8 mouse cellular contexts compared by ENCODE assay signal in genomic region chr16:97312960-97313686, GRCm38 (mm10). TPM values are rescaled to one million over a fixed set of nuclear protein-coding genes. Genes with fewer than 3 reads are reported as not detected.
DNase-seq lines count a peak whose midpoint lies in the region; ATAC-seq and TF ChIP-seq lines count a peak whose summit lies in the region.

No protein-coding gene starts in this region.

- H3K4me1 ChIP-seq in MEL (ENCODE audit: control insufficient read depth in 1 of 2, insufficient read depth in 2 of 2, low read length in 2 of 2): 0 out of 4 replicates have a peak, but pooled peaks cover 0 to 9% of the 10 kb centered on the region in 2 experiments
- H3K4me1 ChIP-seq in forebrain, embryonic 16.5 days (replicated peaks; ENCODE audit: control insufficient read depth, insufficient read depth, low read length): 0 out of 2 replicates have a peak, but pooled peaks cover 2% of the 10 kb centered on the region
- H3K4me1 ChIP-seq in hindbrain, embryonic 12.5 days: peaks cover 3% of the 10 kb centered on the region
- H3K4me1 ChIP-seq in lung, embryonic 15.5 days: no peaks in the 10 kb centered on the region

- H3K36me3 ChIP-seq in MEL (ENCODE audit: control insufficient read depth in 1 of 2, insufficient read depth in 2 of 2, low read length in 2 of 2): peaks cover 0 to 6% of the 10 kb centered on the region in 2 experiments; a peak in 2 of 4 replicates
- no peaks in the 10 kb centered on the region for H3K36me3 ChIP-seq in forebrain, embryonic 16.5 days (ENCODE audit: control insufficient read depth, insufficient read depth)
- H3K36me3 ChIP-seq in hindbrain, embryonic 12.5 days: no peaks in the 10 kb centered on the region
- H3K36me3 ChIP-seq in lung, embryonic 15.5 days: no peaks in the 10 kb centered on the region

- no peak overlapping the region for H3K27ac ChIP-seq in MEL (ENCODE audit: control insufficient read depth, low read depth, low read length)
- H3K27ac ChIP-seq in forebrain, embryonic 16.5 days (ENCODE audit: low read length): no peak overlapping the region
- no peak overlapping the region for H3K27ac ChIP-seq in hindbrain, embryonic 12.5 days
- no peak overlapping the region for H3K27ac ChIP-seq in lung, embryonic 15.5 days

- H3K9me3 ChIP-seq in MEL (replicated peaks; ENCODE audit: insufficient read depth, low read length): no peaks in the 10 kb centered on the region
- H3K9me3 ChIP-seq in forebrain, embryonic 16.5 days (ENCODE audit: control insufficient read depth, low read length): no peaks in the 10 kb centered on the region
- H3K9me3 ChIP-seq in hindbrain, embryonic 12.5 days (replicated peaks): no peaks in the 10 kb centered on the region
- H3K9me3 ChIP-seq in lung, embryonic 15.5 days: no peaks in the 10 kb centered on the region

- H3K27me3 ChIP-seq in MEL (ENCODE audit: control insufficient read depth in 1 of 2, insufficient read depth in 2 of 2, low read length in 2 of 2): 0 out of 4 replicates have a peak, but pooled peaks cover 0 to 2% of the 10 kb centered on the region in 2 experiments
- no peaks in the 10 kb centered on the region for H3K27me3 ChIP-seq in forebrain, embryonic 16.5 days (replicated peaks; ENCODE audit: control insufficient read depth, insufficient read depth, low read length)
- no peaks in the 10 kb centered on the region for H3K27me3 ChIP-seq in hindbrain, embryonic 12.5 days
- H3K27me3 ChIP-seq in lung, embryonic 15.5 days: no peaks in the 10 kb centered on the region

- peak; percentile 62 for DNase-seq in MEL (ENCODE audit: low read depth, low spot score)
- DNase-seq in c-Kit-positive CD71-negative TER-119-negative erythroid progenitor cells, embryonic 14.5 days (ENCODE audit: low read depth): peak; percentile 44
- peak; percentile 71 for DNase-seq in layer of hippocampus, adult 9-10 months (ENCODE audit: low spot score)
- DNase-seq in retina, embryonic 14.5 days (ENCODE audit: low spot score): peak; percentile 89
- peak; percentile 84 for DNase-seq in thymus, postnatal 4 days

- peak; percentile 78 for TF ChIP-seq RAD21 in MEL (IDR thresholded peaks at IDR 0.05; ENCODE audit: low read depth, low read length)

- no peak for TF ChIP-seq EP300 in MEL (IDR thresholded peaks at IDR 0.05; ENCODE audit: low read depth in 1 of 2, low read length in 2 of 2)

- 23% methylated on average over 10 of the region's 10 CpGs for WGBS in forebrain, embryonic 16.5 days
- WGBS in hindbrain, embryonic 12.5 days: 25% methylated on average over 10 of the region's 10 CpGs
- WGBS in lung, embryonic 15.5 days: 27% methylated on average over 10 of the region's 10 CpGs

- no peak overlapping the region for H3K4me3 ChIP-seq in MEL (ENCODE audit: control insufficient read depth in 1 of 2, insufficient read depth in 1 of 2, low read depth in 2 of 2, low read length in 2 of 2)
- no peak overlapping the region for H3K4me3 ChIP-seq in forebrain, embryonic 16.5 days (replicated peaks; ENCODE audit: low read length)
- H3K4me3 ChIP-seq in hindbrain, embryonic 12.5 days: no peak overlapping the region
- no peak overlapping the region for H3K4me3 ChIP-seq in lung, embryonic 15.5 days

- H3K79me2 ChIP-seq in MEL (ENCODE audit: control insufficient read depth, insufficient read depth, low read length, poor library complexity): no peaks in the 10 kb centered on the region

- peak; percentile 70 for ATAC-seq in forebrain, embryonic 16.5 days
- ATAC-seq in hindbrain, embryonic 12.5 days (ENCODE audit: low FRiP score): peak; percentile 26; the same call in 1 of the 2 replicates
- ATAC-seq in lung, embryonic 15.5 days (ENCODE audit: borderline replicate concordance, extremely low read depth, low FRiP score, low TSS enrichment): peak; percentile 67

- peak; percentile 74 to 75 (median 75) for TF ChIP-seq CTCF in MEL (IDR thresholded peaks at IDR 0.05 in 2 of 3, conservative IDR thresholded peaks at IDR 0.05 in 1 of 3; ENCODE audit: control insufficient read depth in 1 of 3, insufficient read depth in 1 of 3, low read depth in 2 of 3, low read length in 3 of 3, poor library complexity in 1 of 3, severe bottlenecking in 1 of 3)

- H3K9ac ChIP-seq in MEL (ENCODE audit: control insufficient read depth, low read depth, low read length, poor library complexity, severe bottlenecking): no peak overlapping the region
- H3K9ac ChIP-seq in forebrain, embryonic 16.5 days (replicated peaks; ENCODE audit: low read depth, low read length): no peak overlapping the region
- no peak overlapping the region for H3K9ac ChIP-seq in hindbrain, embryonic 12.5 days
- H3K9ac ChIP-seq in lung, embryonic 15.5 days: no peak overlapping the region

- no peak overlapping the region for H3K4me2 ChIP-seq in forebrain, embryonic 16.5 days (ENCODE audit: low read length)
- H3K4me2 ChIP-seq in hindbrain, embryonic 12.5 days (replicated peaks): no peak overlapping the region
- H3K4me2 ChIP-seq in lung, embryonic 15.5 days: no peak overlapping the region

- TF ChIP-seq POLR2A in MEL (IDR thresholded peaks at IDR 0.05; ENCODE audit: control insufficient read depth in 1 of 2, insufficient read depth in 1 of 2, low read depth in 1 of 2, low read length in 2 of 2, poor library complexity in 1 of 2): no peak

TF ChIP-seq in MEL, 35 proteins besides CTCF, POLR2A, EP300 and RAD21:
- TF ChIP-seq CHD1 (IDR thresholded peaks at IDR 0.05; ENCODE audit: low read depth, low read length) (no peak), MYC (IDR thresholded peaks at IDR 0.05; ENCODE audit: low read depth, low read length) (no peak), GABPA (IDR thresholded peaks at IDR 0.05; ENCODE audit: low read depth, low read length) (no peak), ELF1 (IDR thresholded peaks at IDR 0.05; ENCODE audit: low read depth, low read length) (no peak), ZMIZ1 (IDR thresholded peaks at IDR 0.05; ENCODE audit: low read depth, low read length) (no peak), USF1 (IDR thresholded peaks at IDR 0.05; ENCODE audit: low read depth, low read length) (no peak), SMC3 (IDR thresholded peaks at IDR 0.05; ENCODE audit: low read depth, low read length) (peak; percentile 74), TAL1 (IDR thresholded peaks at IDR 0.05; ENCODE audit: low read length) (no peak), JUND (IDR thresholded peaks at IDR 0.05; ENCODE audit: low read depth, low read length) (no peak), ZC3H11A (IDR thresholded peaks at IDR 0.05; ENCODE audit: low read depth, low read length) (peak; percentile 66), MAFK (IDR thresholded peaks at IDR 0.05; ENCODE audit: borderline replicate concordance, low read depth, low read length) (no peak), POLR2AphosphoS2 (IDR thresholded peaks at IDR 0.05; ENCODE audit: low read length) (no peak)

RNA-seq across cellular contexts. Expression of gene Bace2, which starts 43.4 kb away (rescaled TPM):
- not detected in 2 replicates for total RNA-seq in MEL (2012; rRNA removed)
- not detected for polyA plus RNA-seq in MEL (2012; ENCODE audit: insufficient read depth in 1 of 2, insufficient read length in 2 of 2, low read depth in 1 of 2, low replicate concordance in 2 of 2, missing spikeins in 1 of 2)
- polyA plus RNA-seq in forebrain, embryonic 16.5 days (2015; fragmentation: Nextera tagmentation; extraction: Ambion mirVana): 1.8 and 1.9 TPM in 2 replicates
- 3.5 and 4.3 TPM in 2 replicates for polyA plus RNA-seq in hindbrain, embryonic 12.5 days (2016; fragmentation: Nextera tagmentation; extraction: Ambion mirVana)
- polyA plus RNA-seq in lung, embryonic 15.5 days (2015; fragmentation: Nextera tagmentation; extraction: Ambion mirVana): 12.4 and 13.9 TPM in 2 replicates
